Mouse (Mus musculus): ENCODE measurements around the gene Pikfyve.
A peak's percentile ranks its signal among the peaks of the same experiment; 100 is the strongest.

The Pikfyve gene

GRCm38 (mm10) chr1:65186287-65187073, at the start of gene Pikfyve, which contains the start of gene Idh1:
Gene Pikfyve (plus strand): TSS chr1:65186683.
Gene Idh1 (minus strand): TSS chr1:65186500.
- DNase-seq (ENCODE audit: low spot score), result peak; percentile 98

- DNase-seq (ENCODE audit: low spot score), result no peak
Measured at GRCm38 (mm10) chr1:65137560-65137959, 48.9 kb upstream of the Pikfyve start.

GRCm38 (mm10) chr1:65144783-65145182, 41.7 kb upstream of the Pikfyve start:
- DNase-seq (ENCODE audit: low spot score), result no peak

DNA sequence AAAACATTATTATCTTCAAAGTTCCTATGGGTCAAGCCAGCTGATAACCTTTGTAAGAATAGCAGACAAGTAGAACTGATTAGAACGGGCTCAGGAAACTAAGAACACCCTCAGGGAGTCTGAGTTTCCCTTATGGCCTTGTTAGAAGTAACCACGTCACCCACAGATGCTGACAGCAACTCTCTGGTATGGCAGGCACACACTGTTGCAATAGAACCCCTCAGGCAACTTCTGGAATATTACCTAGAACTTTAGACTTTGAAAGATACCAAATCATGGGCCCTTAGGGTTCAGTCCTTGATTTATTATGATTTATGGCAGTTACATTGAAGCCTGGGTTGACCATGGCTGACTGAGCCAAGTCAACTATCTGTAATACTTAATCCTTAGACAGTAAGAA, 39.9 kb upstream of the Pikfyve start:
- DNase-seq (ENCODE audit: low spot score), result no peak

DNA sequence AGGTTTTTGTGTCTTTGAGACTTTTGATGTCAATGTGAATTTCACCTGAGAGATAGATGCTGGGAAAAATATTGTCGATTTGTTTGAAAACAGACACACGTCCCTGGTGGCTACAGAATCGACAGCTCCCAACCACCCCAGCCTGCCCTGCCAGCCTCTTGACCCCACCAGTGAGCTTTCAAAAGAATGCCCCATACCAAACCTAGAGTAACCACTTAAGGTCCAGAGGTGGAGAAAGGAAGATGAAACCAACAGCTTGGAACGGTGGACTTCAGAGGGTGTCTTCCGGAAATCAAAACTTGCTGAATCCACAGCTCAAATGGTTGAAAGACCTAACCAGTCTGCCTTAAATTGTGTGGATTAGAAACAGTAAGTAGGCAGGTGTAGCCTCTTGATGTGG, 39.2 kb upstream of the Pikfyve start:
- DNase-seq (ENCODE audit: low spot score), result no peak

- DNase-seq (ENCODE audit: low spot score), result no peak
Measured at GRCm38 (mm10) chr1:65147971-65148370, 38.5 kb upstream of the Pikfyve start.

DNA sequence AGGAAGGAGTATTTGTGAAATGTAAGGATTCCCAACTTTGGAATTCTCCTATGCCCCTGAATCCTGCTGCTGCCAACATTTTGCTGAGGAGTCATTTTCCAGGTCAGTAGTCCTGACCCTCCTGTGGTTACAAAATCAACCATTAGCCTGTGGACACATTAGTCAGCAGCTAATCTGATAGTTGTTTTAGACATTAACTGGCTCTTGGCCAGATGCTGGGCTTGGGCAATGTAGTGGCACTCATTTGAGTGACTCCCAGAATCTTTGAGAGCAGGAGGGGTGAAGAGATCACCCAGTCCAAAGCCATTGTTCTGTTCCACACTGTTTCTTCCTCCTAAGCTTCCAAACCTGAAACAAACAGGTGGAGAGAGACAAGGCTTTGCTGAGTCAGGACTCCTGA, 31.7 kb upstream of the Pikfyve start:
- DNase-seq (ENCODE audit: low spot score), result no peak

GRCm38 (mm10) chr1:65156111-65156510, 30.4 kb upstream of the Pikfyve start:
- no peak for DNase-seq (ENCODE audit: low spot score)

- DNase-seq (ENCODE audit: low spot score), result no peak
Measured at GRCm38 (mm10) chr1:65162210-65162609, 24.3 kb upstream of the Pikfyve start.

- DNase-seq (ENCODE audit: low spot score), result no peak
Measured at GRCm38 (mm10) chr1:65167496-65167895, 19.0 kb upstream of the Pikfyve start.

GRCm38 (mm10) chr1:65169536-65169935, 16.9 kb upstream of the Pikfyve start:
- DNase-seq (ENCODE audit: low spot score), result no peak

GRCm38 (mm10) chr1:65169947-65170346, 16.5 kb upstream of the Pikfyve start:
- no peak for DNase-seq (ENCODE audit: low spot score)

DNA sequence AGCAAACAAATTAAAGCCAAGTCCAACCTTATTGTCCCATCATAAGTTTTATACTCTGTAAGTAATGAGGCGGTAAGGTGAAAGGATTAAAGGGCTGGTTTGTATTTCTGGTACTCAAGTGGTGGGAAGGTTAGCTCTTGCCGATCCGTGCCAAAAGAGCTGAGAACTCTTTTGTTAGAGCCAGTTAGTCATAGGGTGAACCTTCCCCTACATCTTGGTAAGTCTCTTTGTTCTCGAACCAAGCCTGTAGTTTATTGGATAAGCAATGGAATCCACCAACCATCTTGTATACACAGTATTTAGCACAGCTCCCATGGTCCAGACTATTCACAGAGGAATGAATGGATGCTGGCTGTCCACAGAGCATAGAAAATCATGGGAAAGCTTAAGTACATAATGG, 14.9 kb upstream of the Pikfyve start:
- DNase-seq (ENCODE audit: low spot score), result no peak

- DNase-seq (ENCODE audit: low spot score), result no peak
Measured at GRCm38 (mm10) chr1:65173716-65174115, 12.8 kb upstream of the Pikfyve start.

GRCm38 (mm10) chr1:65176171-65176570, 10.3 kb upstream of the Pikfyve start:
- DNase-seq (ENCODE audit: low spot score), result no peak

- no peak for DNase-seq (ENCODE audit: low spot score)
Measured at GRCm38 (mm10) chr1:65176912-65177311, 9.6 kb upstream of the Pikfyve start.

DNA sequence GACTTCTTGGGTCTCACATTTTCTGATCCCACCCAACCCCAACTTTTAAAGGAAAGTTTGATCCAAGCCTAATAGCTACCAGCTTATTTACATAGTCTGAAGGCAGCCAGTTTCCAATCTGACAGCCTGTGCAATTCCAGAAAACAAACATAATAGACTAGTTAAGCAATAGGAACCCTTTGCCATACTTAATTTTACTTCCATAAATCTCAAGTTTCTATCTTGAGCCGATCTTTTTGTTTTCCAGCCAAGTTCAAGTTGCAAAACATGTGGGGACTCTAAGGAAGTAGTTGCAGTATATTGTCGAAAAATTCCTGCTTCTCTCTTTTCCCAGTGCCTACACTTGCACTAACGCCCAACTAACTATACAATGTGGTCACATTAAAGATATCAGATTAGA, 9.0 kb upstream of the Pikfyve start:
- no peak for DNase-seq (ENCODE audit: low spot score)

GRCm38 (mm10) chr1:65178126-65178901, 8.2 kb upstream of the Pikfyve start:
- DNase-seq (ENCODE audit: low spot score), result peak; percentile 95

- peak; percentile 97 for DNase-seq (ENCODE audit: low spot score)
Measured at GRCm38 (mm10) chr1:65178902-65179432, 7.5 kb upstream of the Pikfyve start.

DNA sequence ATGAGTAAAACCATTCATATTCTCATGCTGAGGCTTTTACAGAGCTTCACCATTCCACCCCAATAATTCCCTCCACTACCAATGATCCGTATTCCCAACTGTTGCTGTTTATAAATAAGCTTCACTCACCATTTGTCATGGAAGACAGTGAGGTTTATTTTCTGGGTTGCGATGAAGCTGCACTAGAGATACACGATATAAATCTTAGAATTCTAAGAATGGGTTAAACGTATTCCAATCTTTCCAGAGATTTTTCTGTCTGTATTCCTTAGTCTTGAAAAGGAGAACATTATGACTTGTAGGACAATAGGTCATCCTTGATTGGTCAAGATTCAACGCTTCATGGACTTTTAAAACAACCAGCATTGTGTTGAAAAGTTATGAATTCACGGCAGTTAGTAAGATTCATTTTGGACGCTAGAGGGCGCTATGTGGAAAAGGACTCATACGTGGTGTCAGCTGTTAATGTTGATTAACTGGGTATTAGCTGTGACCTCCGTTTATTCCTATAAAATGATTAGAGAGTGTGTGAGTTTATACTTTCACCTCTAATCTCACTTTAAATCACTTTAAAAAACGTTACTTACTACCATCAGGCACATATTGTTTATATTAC, 6.7 kb upstream of the Pikfyve start:
- peak; percentile 78 for DNase-seq (ENCODE audit: low spot score)

- DNase-seq (ENCODE audit: low spot score), result no peak
Measured at GRCm38 (mm10) chr1:65181459-65181858, 5.0 kb upstream of the Pikfyve start.

DNA sequence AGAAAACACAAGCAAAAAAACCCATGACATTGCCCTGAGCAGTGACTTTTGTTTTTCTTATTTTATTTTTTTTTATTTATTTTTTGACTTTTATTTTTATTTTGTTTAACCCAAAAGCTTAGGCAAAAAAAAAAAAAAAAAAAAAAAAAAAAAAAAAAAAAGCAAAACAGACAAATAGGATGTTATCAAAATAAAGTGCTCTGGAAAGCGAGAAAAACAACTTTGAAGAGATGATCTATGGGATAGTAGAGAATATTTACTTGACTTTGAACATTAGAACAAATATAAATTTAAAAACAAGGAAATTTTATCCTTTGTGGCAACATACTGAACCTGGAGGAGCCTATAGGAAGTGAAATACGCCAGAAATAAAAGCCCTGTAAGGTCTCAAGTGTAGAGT, 2.5 kb upstream of the Pikfyve start:
- no peak for DNase-seq (ENCODE audit: low spot score)

DNA sequence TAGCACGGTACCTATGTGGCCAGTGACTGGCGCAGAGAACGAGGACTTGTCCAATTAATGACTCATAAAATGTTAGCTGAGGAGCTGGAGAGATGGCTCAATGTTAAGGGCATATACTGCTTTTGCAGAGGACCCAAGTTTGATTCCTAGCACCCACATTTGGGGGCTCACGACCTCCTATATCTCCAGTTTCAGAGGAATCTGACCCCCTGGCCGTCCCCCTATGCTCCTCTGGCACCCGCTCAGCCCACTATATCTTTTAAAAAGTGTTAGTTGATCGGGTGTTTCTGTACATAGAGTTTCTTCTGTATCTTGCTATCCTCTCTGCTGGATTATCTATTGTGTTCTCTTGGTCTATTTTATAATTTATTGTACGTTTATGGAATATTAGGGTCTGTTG, 1.5 kb upstream of the Pikfyve start:
- no peak for DNase-seq (ENCODE audit: low spot score)

Measured in layer of hippocampus, adult 11-12 months (tissue).